Mouse (Mus musculus): ENCODE data around the gene Gm10762. TPM values are rescaled to one million over a fixed set of nuclear protein-coding genes. Genes with fewer than 3 reads are reported as not detected.

Gm10762 gene
- polyA plus RNA-seq, 1 experiment from 2014 or later: 9.7 TPM

GRCm38 (mm10) chr2:128965505-128966105 is 1.9 kb downstream of the Gm10762 start:
- WGBS: 70% methylated on average over 5 of the region's 5 CpGs
- Histone ChIP-seq H3K27me3 (no peaks in the 10 kb centered on the region), H3K27ac (peak overlapping the region; percentile 45; the same call in 1 of the 2 replicates), H3K4me1 (replicated peaks) (peaks cover 5% of the 10 kb centered on the region), H3K36me3 (no peaks in the 10 kb centered on the region), H3K9me3 (replicated peaks) (no peaks in the 10 kb centered on the region; the same call in 1 of the 2 replicates), H3K4me3 (no peak overlapping the region), H3K4me2 (peak overlapping the region; percentile 63; the same call in 1 of the 2 replicates), H3K9ac (no peak overlapping the region)
- ATAC-seq (replicated peaks; ENCODE audit: insufficient number of reproducible peaks, insufficient read depth, low FRiP score, low read depth): no peak

DNA sequence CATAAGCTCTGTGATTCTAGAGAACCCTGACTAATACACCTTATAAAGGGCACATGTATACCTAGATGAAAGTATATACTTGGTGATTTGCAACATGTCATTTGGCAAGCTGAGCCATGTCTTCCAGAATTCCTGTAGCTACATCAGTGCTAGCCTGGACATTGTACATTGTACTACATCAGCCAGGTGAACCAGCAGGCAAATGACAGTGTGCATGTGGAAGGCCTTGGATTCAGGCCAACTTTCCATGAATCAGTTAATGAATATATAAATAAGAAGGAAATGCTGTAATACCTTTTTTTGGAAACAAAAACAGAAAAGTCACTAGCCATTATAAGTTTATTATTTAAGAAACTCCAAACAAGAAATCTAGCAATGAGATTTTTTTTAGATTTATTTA is 13.3 kb downstream of the Gm10762 start:
- no peak for ATAC-seq (replicated peaks; ENCODE audit: insufficient number of reproducible peaks, insufficient read depth, low FRiP score, low read depth)
- no peak overlapping the region for H3K27ac ChIP-seq
- H3K27me3 ChIP-seq: no peaks in the 10 kb centered on the region
- no peak overlapping the region for H3K9ac ChIP-seq
- H3K9me3 ChIP-seq (replicated peaks): no peaks in the 10 kb centered on the region
- no peak overlapping the region for H3K4me2 ChIP-seq
- no peaks in the 10 kb centered on the region for H3K4me1 ChIP-seq (replicated peaks)
- no peaks in the 10 kb centered on the region for H3K36me3 ChIP-seq
- H3K4me3 ChIP-seq: no peak overlapping the region

GRCm38 (mm10) chr2:128947962-128948588 is 19.4 kb downstream of the Gm10762 start:
- Histone ChIP-seq H3K4me1 (replicated peaks) (no peaks in the 10 kb centered on the region; the same call in 1 of the 2 replicates), H3K27me3 (no peaks in the 10 kb centered on the region), H3K9ac (no peak overlapping the region), H3K36me3 (no peaks in the 10 kb centered on the region), H3K27ac (no peak overlapping the region), H3K4me3 (no peak overlapping the region), H3K9me3 (replicated peaks) (no peaks in the 10 kb centered on the region), H3K4me2 (no peak overlapping the region)
- WGBS: 36% methylated on average over 6 of the region's 6 CpGs
- ATAC-seq (replicated peaks; ENCODE audit: insufficient number of reproducible peaks, insufficient read depth, low FRiP score, low read depth): no peak

DNA sequence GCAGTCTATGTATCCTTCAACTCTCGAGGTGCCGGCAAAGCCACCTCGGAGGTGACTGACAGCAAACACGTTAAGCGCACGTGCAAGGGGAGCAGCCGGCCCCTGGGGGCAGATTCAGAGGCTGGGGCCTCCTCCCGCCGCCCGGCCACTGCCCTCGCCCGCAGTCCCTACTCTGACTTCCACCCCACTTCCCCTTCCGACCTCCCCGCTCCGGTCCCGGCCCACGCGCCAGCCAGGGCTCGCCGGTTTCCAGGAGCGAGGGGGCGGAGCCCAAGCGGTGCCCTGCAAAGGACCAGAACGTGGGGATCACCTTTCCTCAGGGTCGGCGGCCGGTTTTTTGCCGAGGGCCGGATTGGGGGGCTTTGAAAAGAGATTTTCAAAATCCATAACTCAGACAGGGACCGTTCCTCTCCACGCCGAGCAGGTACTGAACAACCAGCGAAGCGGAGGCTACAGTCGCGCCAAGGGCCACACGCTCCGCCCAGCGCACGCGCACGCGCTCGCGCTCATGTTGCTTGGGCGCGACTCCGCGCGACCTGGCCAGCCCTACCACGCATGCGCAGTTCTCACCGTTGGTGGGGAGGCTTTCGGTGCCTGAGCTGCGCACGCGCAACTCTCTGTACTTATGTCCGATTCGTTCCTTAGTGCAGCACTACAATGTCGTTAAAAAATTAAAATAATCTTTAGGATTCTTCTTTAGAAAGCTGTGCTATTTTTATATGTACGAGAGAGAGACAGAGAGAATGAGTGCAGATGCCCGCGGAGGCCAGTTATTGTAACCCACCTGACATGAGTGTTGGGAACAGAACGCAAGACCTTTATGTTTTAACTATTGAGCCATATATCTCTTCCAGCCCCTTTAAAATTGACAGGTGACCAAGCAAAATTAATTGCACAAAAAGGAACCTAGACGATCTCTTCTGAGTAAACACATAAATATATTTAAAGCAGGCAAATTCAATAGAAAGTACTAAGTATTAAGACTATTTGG is 23.7 kb downstream of the Gm10762 start, which contains the start of gene Zc3h8:
Zc3h8 (minus strand) TSS at position 540 of the 991 bp plus-strand sequence.
- Histone ChIP-seq H3K4me3 (peak within 1 kb of the TSS; percentile 73), H3K4me1 (replicated peaks) (no peaks in the 10 kb centered on the region; the same call in 1 of the 2 replicates), H3K36me3 (no peaks in the 10 kb centered on the region), H3K9ac (peak within 1 kb of the TSS; percentile 71), H3K27ac (peak within 1 kb of the TSS; percentile 89), H3K27me3 (no peaks in the 10 kb centered on the region), H3K9me3 (replicated peaks) (no peaks in the 10 kb centered on the region), H3K4me2 (peak within 1 kb of the TSS; percentile 88)
- ATAC-seq (replicated peaks; ENCODE audit: insufficient number of reproducible peaks, insufficient read depth, low FRiP score, low read depth): peak; percentile 93
- WGBS: 1% methylated on average over 65 of the region's 65 CpGs

GRCm38 (mm10) chr2:128936256-128936655 is 31.3 kb downstream of the Gm10762 start:
- WGBS: 84% methylated on average over 3 of the region's 3 CpGs
- Histone ChIP-seq H3K27ac (no peak overlapping the region), H3K4me2 (no peak overlapping the region), H3K4me1 (replicated peaks) (no peaks in the 10 kb centered on the region), H3K9me3 (replicated peaks) (no peaks in the 10 kb centered on the region), H3K9ac (no peak overlapping the region), H3K27me3 (no peaks in the 10 kb centered on the region), H3K36me3 (peaks cover 5% of the 10 kb centered on the region; the same call in 1 of the 2 replicates), H3K4me3 (no peak overlapping the region)
- ATAC-seq (replicated peaks; ENCODE audit: insufficient number of reproducible peaks, insufficient read depth, low FRiP score, low read depth): no peak

- Histone ChIP-seq H3K4me2 (no peak overlapping the region), H3K27ac (no peak overlapping the region), H3K36me3 (peaks cover 20% of the 10 kb centered on the region), H3K4me1 (replicated peaks) (no peaks in the 10 kb centered on the region), H3K9ac (no peak overlapping the region), H3K4me3 (no peak overlapping the region), H3K27me3 (no peaks in the 10 kb centered on the region), H3K9me3 (replicated peaks) (no peaks in the 10 kb centered on the region)
- ATAC-seq (replicated peaks; ENCODE audit: insufficient number of reproducible peaks, insufficient read depth, low FRiP score, low read depth): no peak
These were observed 36.8 kb downstream of the Gm10762 start for GRCm38 (mm10) chr2:128930704-128931103.

GRCm38 (mm10) chr2:128928446-128928845 is 39.1 kb downstream of the Gm10762 start:
- Histone ChIP-seq H3K36me3 (peaks cover 16% of the 10 kb centered on the region), H3K4me2 (no peak overlapping the region), H3K27me3 (no peaks in the 10 kb centered on the region), H3K4me3 (no peak overlapping the region), H3K9ac (no peak overlapping the region), H3K9me3 (replicated peaks) (no peaks in the 10 kb centered on the region), H3K27ac (no peak overlapping the region), H3K4me1 (replicated peaks) (no peaks in the 10 kb centered on the region)
- WGBS: 67% methylated on average over 3 of the region's 3 CpGs
- no peak for ATAC-seq (replicated peaks; ENCODE audit: insufficient number of reproducible peaks, insufficient read depth, low FRiP score, low read depth)

DNA sequence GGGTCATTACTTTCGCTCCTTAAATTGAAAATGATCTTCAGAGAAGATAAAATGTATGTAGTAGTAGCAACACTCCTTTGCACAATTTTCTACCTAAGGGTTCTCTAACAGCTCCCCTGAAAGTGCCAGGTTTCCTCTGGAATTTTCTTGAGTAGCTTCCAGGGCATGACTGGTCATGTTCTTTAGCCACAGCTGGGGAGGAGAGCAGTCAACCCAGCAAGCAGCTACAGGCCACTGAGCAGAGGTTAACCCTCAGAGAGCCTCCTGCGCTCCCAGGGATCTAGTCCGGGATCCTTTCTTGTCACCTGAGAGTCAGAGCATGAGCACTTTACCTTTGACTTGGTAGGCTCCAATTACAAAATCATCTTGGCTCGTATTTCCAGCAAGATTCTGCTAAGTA is 42.7 kb downstream of the Gm10762 start:
- no peak for ATAC-seq (replicated peaks; ENCODE audit: insufficient number of reproducible peaks, insufficient read depth, low FRiP score, low read depth)
- H3K27ac ChIP-seq: no peak overlapping the region
- H3K9me3 ChIP-seq (replicated peaks): no peaks in the 10 kb centered on the region
- no peak overlapping the region for H3K4me3 ChIP-seq
- H3K36me3 ChIP-seq: peaks cover 9% of the 10 kb centered on the region
- H3K4me1 ChIP-seq (replicated peaks): no peaks in the 10 kb centered on the region
- H3K27me3 ChIP-seq: no peaks in the 10 kb centered on the region
- H3K9ac ChIP-seq: no peak overlapping the region
- 92% methylated on average over 4 of the region's 4 CpGs for WGBS
- no peak overlapping the region for H3K4me2 ChIP-seq

Small RNA genes lying within 50 kb of the gene (microRNA-seq; reads per million reads assigned to microRNA genes)
- gene Gm22859: not detected

Other genes with a start within 250 kb of the Gm10762 start
- 26.4 and 27.2 TPM in 2 replicates for gene Tmem87b, start 149.6 kb downstream of the Gm10762 start, polyA plus RNA-seq (2015; fragmentation: Nextera tagmentation; extraction: Ambion mirVana)
- gene Fbln7, start 104.7 kb downstream of the Gm10762 start, polyA plus RNA-seq (2015; fragmentation: Nextera tagmentation; extraction: Ambion mirVana): 1.2 and 2.7 TPM in 2 replicates
- gene Zc3h8, start 23.6 kb downstream of the Gm10762 start, polyA plus RNA-seq (2015; fragmentation: Nextera tagmentation; extraction: Ambion mirVana): 5.6 TPM in 2 replicates
- 1.4 and 1.6 TPM in 2 replicates for gene Zc3h6, start 323 bp downstream of the Gm10762 start, polyA plus RNA-seq (2015; fragmentation: Nextera tagmentation; extraction: Ambion mirVana)
- 0.04 and 0.10 TPM in 2 replicates for gene Vinac1, start 80.4 kb upstream of the Gm10762 start, polyA plus RNA-seq (2015; fragmentation: Nextera tagmentation; extraction: Ambion mirVana)
- 8.0 and 9.9 TPM in 2 replicates for gene Ttl, start 98.2 kb upstream of the Gm10762 start, polyA plus RNA-seq (2015; fragmentation: Nextera tagmentation; extraction: Ambion mirVana)
- 11.6 and 16.3 TPM in 2 replicates for gene Polr1b, start 133.3 kb upstream of the Gm10762 start, polyA plus RNA-seq (2015; fragmentation: Nextera tagmentation; extraction: Ambion mirVana)
- gene Chchd5, start 162.0 kb upstream of the Gm10762 start, polyA plus RNA-seq (2015; fragmentation: Nextera tagmentation; extraction: Ambion mirVana): 17.0 and 18.5 TPM in 2 replicates
- gene Slc20a1, start 231.0 kb upstream of the Gm10762 start, polyA plus RNA-seq (2015; fragmentation: Nextera tagmentation; extraction: Ambion mirVana): 16.3 and 17.9 TPM in 2 replicates